Mouse (Mus musculus): ENCODE data around the gene Peli2. TPM values are rescaled to one million over a fixed set of nuclear protein-coding genes. Genes with fewer than 3 reads are reported as not detected.
A peak's percentile ranks its signal among the peaks of the same experiment; 100 is the strongest.

The Peli2 gene
- polyA plus RNA-seq, 1 experiment from 2014 or later: 15.8 TPM

DNA sequence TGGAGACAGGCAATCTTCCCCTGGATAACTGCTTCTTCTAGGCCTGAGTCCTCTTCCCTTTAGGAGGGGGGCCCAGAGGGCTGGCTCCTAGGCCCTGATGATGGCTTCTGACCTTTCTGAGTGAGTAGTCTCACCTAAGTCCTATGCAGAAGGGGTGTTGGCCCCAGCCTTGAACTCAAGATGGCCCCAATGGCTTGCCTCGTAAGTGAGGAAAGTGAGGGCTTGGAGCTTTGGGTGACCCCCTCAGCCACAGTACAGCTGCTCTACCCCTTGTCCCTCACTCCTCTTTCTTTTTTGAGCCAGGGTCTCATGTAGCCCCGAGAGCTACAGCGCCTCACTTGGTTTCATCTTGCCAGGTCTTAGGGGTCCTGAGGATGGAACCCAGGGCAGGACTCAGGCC lies 11.6 kb downstream of the Peli2 start:
- H3K4me1 ChIP-seq (replicated peaks; ENCODE audit: control insufficient read depth, insufficient read depth, low read length): peaks cover 63% of the 10 kb centered on the region
- H3K27ac ChIP-seq (ENCODE audit: low read length): 0 out of 2 replicates have a peak overlapping the region, but pooled peaks have one; percentile 3
- H3K9ac ChIP-seq (ENCODE audit: low read length): 0 out of 2 replicates have a peak overlapping the region, but pooled peaks have one; percentile 14
- H3K4me3 ChIP-seq (ENCODE audit: low read length): no peak overlapping the region
- no peaks in the 10 kb centered on the region for H3K36me3 ChIP-seq (ENCODE audit: control insufficient read depth, insufficient read depth, low read length)
- H3K27me3 ChIP-seq (ENCODE audit: control insufficient read depth, insufficient read depth, low read depth, low read length): no peaks in the 10 kb centered on the region
- WGBS: 89% methylated on average over 3 of the region's 3 CpGs
- no peak for ATAC-seq (ENCODE audit: low read depth)
- H3K9me3 ChIP-seq (ENCODE audit: control insufficient read depth, low read length): no peaks in the 10 kb centered on the region
- no peak overlapping the region for H3K4me2 ChIP-seq (ENCODE audit: low read depth, low read length)

DNA sequence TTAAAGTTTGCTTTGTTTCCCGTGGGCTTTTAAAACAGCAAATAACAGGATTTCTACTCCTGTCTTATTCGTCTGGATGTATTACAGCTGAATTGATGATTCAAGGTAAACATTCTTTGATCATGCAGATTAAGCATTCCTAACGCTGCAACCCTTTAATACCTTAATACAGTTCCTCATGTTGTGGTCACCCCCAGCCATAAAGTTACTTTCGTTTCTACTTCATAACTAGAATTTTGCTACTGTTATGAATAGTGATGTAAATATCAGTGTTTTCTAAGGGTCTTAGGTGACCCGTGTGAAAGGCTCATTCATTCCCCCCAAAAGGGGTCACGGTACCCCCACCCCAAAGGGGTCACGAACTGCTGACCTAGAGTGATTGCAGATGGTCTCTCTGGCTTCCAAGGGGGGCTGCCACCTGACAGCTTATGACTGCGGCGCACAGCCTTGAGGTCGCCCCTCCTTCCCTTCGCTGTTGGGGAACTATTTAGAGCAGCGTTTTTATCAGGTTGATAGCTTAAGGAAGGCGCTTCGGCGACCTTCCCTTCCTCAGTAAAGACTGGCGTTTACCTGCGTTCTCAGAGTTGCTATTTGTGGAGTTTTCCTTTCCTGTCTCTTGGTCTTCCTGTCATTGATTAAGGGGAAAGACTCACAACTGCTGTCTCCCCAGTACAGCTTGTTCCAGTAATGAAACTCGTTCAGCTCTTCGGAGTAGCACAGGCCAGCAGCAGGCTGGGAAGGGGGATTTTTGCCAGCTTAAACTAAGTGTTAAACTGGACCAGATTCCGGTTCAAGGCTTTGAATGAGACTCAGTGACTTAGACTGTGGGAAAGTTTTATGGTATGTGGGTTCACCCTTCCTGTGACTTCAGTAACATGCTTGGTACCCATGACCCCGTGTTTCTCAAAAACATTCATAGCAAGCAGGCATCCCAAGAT lies 12.5 kb downstream of the Peli2 start:
- peak overlapping the region; percentile 18 for H3K27ac ChIP-seq (ENCODE audit: low read length)
- WGBS: 36% methylated on average over 21 of the region's 21 CpGs
- ATAC-seq (ENCODE audit: low read depth): no peak
- no peaks in the 10 kb centered on the region for H3K36me3 ChIP-seq (ENCODE audit: control insufficient read depth, insufficient read depth, low read length)
- peak overlapping the region; percentile 18 for H3K4me3 ChIP-seq (ENCODE audit: low read length)
- 0 out of 2 replicates have a peak overlapping the region, but pooled peaks have one; percentile 22 for H3K9ac ChIP-seq (ENCODE audit: low read length)
- no peaks in the 10 kb centered on the region for H3K9me3 ChIP-seq (ENCODE audit: control insufficient read depth, low read length)
- no peaks in the 10 kb centered on the region for H3K27me3 ChIP-seq (ENCODE audit: control insufficient read depth, insufficient read depth, low read depth, low read length)
- H3K4me1 ChIP-seq (replicated peaks; ENCODE audit: control insufficient read depth, insufficient read depth, low read length): peaks cover 69% of the 10 kb centered on the region
- H3K4me2 ChIP-seq (ENCODE audit: low read depth, low read length): peak overlapping the region; percentile 45

DNA sequence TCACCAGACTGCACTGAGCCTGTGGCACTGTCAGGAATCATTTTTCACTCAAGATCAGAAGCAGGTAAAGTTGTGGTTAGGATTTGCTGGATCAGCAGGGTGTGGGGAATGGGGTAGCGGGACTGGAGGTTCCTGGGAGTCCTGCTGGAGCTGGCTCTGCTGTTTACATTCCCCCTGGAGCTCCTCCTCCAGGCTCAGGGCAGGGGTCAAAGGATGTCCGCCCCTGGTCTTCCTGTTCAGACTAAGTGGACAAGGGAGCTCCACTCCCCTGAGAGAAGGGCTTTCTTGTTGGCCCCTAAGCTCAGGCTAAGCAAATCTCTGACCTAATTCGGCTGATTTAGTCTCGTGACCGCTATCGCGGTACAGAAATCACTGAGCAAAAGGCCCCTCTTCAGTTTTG lies 13.7 kb downstream of the Peli2 start:
- Histone ChIP-seq H3K27ac (ENCODE audit: low read length) (peak overlapping the region; percentile 18), H3K4me3 (ENCODE audit: low read length) (no peak overlapping the region), H3K4me2 (ENCODE audit: low read depth, low read length) (peak overlapping the region; percentile 45), H3K36me3 (ENCODE audit: control insufficient read depth, insufficient read depth, low read length) (no peaks in the 10 kb centered on the region), H3K9ac (ENCODE audit: low read length) (no peak overlapping the region), H3K27me3 (ENCODE audit: control insufficient read depth, insufficient read depth, low read depth, low read length) (no peaks in the 10 kb centered on the region), H3K9me3 (ENCODE audit: control insufficient read depth, low read length) (no peaks in the 10 kb centered on the region), H3K4me1 (replicated peaks; ENCODE audit: control insufficient read depth, insufficient read depth, low read length) (peaks cover 69% of the 10 kb centered on the region)
- peak; percentile 54 for ATAC-seq (ENCODE audit: low read depth)
- 34% methylated on average over 7 of the region's 7 CpGs for WGBS

DNA sequence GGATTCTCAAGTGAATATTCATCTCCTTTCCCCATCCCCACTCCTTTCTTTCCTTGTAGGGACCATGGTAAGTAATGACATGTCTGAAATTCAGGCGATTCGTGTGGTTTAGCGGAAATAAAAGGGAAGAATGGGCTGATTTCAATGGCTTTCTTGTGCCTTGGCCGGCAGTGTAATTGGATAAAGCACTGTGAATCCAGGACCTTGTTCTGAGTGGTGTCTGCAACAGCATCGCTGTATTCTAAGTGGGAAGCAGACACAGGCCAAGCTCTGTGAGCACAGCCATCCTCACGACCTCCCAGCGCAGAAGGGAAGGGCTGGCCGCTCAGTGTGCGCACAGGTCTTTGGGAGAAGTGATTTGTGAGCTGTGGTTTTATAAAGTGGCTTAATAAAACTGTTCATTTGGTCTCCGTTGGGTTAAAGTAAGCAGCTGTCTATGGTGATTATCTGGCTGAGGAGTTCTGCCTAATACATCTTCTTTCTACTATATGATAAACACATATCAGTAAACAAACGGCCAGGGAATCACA lies 15.3 kb downstream of the Peli2 start:
- H3K9ac ChIP-seq (ENCODE audit: low read length): no peak overlapping the region
- H3K4me1 ChIP-seq (replicated peaks; ENCODE audit: control insufficient read depth, insufficient read depth, low read length): peaks cover 61% of the 10 kb centered on the region
- H3K4me2 ChIP-seq (ENCODE audit: low read depth, low read length): no peak overlapping the region
- H3K27me3 ChIP-seq (ENCODE audit: control insufficient read depth, insufficient read depth, low read depth, low read length): no peaks in the 10 kb centered on the region
- ATAC-seq (ENCODE audit: low read depth): no peak
- no peaks in the 10 kb centered on the region for H3K9me3 ChIP-seq (ENCODE audit: control insufficient read depth, low read length)
- WGBS: 55% methylated on average over 11 of the region's 11 CpGs
- no peak overlapping the region for H3K4me3 ChIP-seq (ENCODE audit: low read length)
- H3K36me3 ChIP-seq (ENCODE audit: control insufficient read depth, insufficient read depth, low read length): no peaks in the 10 kb centered on the region
- no peak overlapping the region for H3K27ac ChIP-seq (ENCODE audit: low read length)

DNA sequence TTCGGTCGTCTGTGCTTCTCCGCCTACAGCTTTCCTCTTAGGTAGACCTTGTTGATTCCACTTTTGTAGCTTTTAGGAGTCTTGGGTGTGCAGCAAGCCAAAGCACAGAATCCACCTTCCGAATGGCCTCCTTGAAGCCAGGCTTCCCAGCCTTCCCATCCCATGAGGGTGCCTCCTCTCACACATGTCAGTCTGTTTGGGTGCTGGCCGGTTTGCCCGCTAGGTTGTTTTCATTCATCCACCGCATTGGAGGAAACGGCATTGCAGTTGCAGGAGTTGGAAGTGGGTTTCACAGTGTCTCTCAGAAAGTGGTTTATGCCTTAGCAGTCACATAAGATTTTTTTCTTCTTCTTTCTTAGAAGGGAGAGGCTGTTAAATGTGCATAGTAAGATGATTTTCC lies 17.1 kb downstream of the Peli2 start:
- 57% methylated on average over 8 of the region's 8 CpGs for WGBS
- H3K4me1 ChIP-seq (replicated peaks; ENCODE audit: control insufficient read depth, insufficient read depth, low read length): peaks cover 45% of the 10 kb centered on the region

DNA sequence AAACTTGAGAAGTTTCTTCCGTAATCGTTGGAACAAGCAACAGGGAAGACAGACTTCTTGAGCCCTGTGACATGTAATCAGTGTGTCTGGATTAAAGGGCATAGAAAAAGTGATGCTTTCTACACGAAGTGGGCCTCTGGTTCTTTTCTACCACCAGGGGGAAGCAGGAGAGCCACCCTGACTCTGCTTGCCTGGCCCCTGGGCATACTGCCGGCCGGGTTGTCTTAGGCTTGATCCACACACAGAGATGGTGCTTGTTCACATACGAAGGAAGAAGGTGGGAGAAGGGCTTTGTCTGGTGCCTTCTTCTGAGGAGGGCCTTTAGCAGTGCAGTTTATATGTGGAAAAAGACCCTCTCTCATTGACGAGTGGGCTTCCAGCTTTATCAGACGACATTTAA lies 17.5 kb downstream of the Peli2 start:
- H3K4me1 ChIP-seq (replicated peaks; ENCODE audit: control insufficient read depth, insufficient read depth, low read length): peaks cover 43% of the 10 kb centered on the region
- 45% methylated on average over 8 of the region's 8 CpGs for WGBS

More for the DNA sequence above, 17.1 kb downstream of the Peli2 start:
- Histone ChIP-seq H3K27ac (ENCODE audit: low read length) (0 out of 2 replicates have a peak overlapping the region, but pooled peaks have one; percentile 0), H3K9me3 (ENCODE audit: control insufficient read depth, low read length) (no peaks in the 10 kb centered on the region), H3K4me3 (ENCODE audit: low read length) (no peak overlapping the region), H3K36me3 (ENCODE audit: control insufficient read depth, insufficient read depth, low read length) (no peaks in the 10 kb centered on the region), H3K27me3 (ENCODE audit: control insufficient read depth, insufficient read depth, low read depth, low read length) (no peaks in the 10 kb centered on the region), H3K9ac (ENCODE audit: low read length) (no peak overlapping the region), H3K4me2 (ENCODE audit: low read depth, low read length) (no peak overlapping the region)
- ATAC-seq (ENCODE audit: low read depth): no peak

DNA sequence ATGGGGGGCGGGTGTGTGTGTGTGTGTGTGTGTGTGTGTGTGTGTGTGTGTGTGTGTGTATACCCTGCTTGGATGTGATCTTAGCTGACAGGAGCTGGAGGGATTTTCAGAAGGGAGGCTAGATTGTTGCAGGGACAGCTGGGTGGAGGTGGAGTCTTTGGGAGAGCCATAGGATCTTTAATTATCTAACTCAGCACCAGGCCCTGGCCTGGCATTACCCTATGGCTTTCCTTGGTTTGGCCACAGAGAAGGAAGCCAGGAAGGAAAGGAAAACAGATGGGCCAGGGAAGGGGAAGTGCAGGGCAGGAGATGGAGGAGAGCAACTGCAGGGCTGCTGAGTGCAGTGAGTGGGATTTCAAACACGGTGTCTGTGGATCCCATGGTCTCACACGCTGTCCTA lies 18.8 kb downstream of the Peli2 start:
- no peak overlapping the region for H3K27ac ChIP-seq (ENCODE audit: low read length)
- H3K27me3 ChIP-seq (ENCODE audit: control insufficient read depth, insufficient read depth, low read depth, low read length): no peaks in the 10 kb centered on the region
- no peak overlapping the region for H3K4me2 ChIP-seq (ENCODE audit: low read depth, low read length)
- H3K4me1 ChIP-seq (replicated peaks; ENCODE audit: control insufficient read depth, insufficient read depth, low read length): peaks cover 30% of the 10 kb centered on the region
- no peaks in the 10 kb centered on the region for H3K36me3 ChIP-seq (ENCODE audit: control insufficient read depth, insufficient read depth, low read length)
- H3K9ac ChIP-seq (ENCODE audit: low read length): no peak overlapping the region
- WGBS: 73% methylated on average over 3 of the region's 3 CpGs
- ATAC-seq (ENCODE audit: low read depth): no peak
- no peaks in the 10 kb centered on the region for H3K9me3 ChIP-seq (ENCODE audit: control insufficient read depth, low read length)
- no peak overlapping the region for H3K4me3 ChIP-seq (ENCODE audit: low read length)

More for the DNA sequence above, 17.5 kb downstream of the Peli2 start:
- H3K27me3 ChIP-seq (ENCODE audit: control insufficient read depth, insufficient read depth, low read depth, low read length): no peaks in the 10 kb centered on the region
- H3K9ac ChIP-seq (ENCODE audit: low read length): no peak overlapping the region
- no peaks in the 10 kb centered on the region for H3K36me3 ChIP-seq (ENCODE audit: control insufficient read depth, insufficient read depth, low read length)
- no peak overlapping the region for H3K4me2 ChIP-seq (ENCODE audit: low read depth, low read length)
- 0 out of 2 replicates have a peak, but pooled peaks have one; percentile 51 for ATAC-seq (ENCODE audit: low read depth)
- H3K27ac ChIP-seq (ENCODE audit: low read length): no peak overlapping the region
- no peaks in the 10 kb centered on the region for H3K9me3 ChIP-seq (ENCODE audit: control insufficient read depth, low read length)
- no peak overlapping the region for H3K4me3 ChIP-seq (ENCODE audit: low read length)

DNA sequence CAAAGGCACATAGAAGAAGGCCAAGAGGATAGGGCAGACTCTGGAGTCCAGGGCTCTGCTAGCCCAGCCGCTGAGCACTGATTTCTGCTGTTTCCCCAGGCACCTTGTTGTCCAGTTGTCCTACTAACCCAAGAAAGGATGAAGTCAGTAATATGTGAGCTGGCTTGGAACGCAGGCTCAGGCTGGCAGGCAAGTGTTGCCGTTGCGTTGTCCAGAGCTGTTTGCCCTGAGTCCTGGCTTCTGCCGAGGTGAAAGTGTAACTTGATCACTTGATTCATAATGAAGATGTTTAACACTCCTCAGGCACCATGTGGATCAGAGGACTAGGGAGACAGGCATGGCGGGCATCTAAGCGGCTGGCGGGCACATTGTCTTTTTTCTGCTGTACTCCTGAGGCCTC lies 21.1 kb downstream of the Peli2 start:
- no peaks in the 10 kb centered on the region for H3K27me3 ChIP-seq (ENCODE audit: control insufficient read depth, insufficient read depth, low read depth, low read length)
- no peak overlapping the region for H3K4me2 ChIP-seq (ENCODE audit: low read depth, low read length)
- peaks cover 12% of the 10 kb centered on the region for H3K4me1 ChIP-seq (replicated peaks; ENCODE audit: control insufficient read depth, insufficient read depth, low read length)
- H3K9me3 ChIP-seq (ENCODE audit: control insufficient read depth, low read length): no peaks in the 10 kb centered on the region
- ATAC-seq (ENCODE audit: low read depth): no peak
- 71% methylated on average over 8 of the region's 8 CpGs for WGBS
- H3K27ac ChIP-seq (ENCODE audit: low read length): no peak overlapping the region
- H3K4me3 ChIP-seq (ENCODE audit: low read length): no peak overlapping the region
- H3K9ac ChIP-seq (ENCODE audit: low read length): no peak overlapping the region
- no peaks in the 10 kb centered on the region for H3K36me3 ChIP-seq (ENCODE audit: control insufficient read depth, insufficient read depth, low read length)

DNA sequence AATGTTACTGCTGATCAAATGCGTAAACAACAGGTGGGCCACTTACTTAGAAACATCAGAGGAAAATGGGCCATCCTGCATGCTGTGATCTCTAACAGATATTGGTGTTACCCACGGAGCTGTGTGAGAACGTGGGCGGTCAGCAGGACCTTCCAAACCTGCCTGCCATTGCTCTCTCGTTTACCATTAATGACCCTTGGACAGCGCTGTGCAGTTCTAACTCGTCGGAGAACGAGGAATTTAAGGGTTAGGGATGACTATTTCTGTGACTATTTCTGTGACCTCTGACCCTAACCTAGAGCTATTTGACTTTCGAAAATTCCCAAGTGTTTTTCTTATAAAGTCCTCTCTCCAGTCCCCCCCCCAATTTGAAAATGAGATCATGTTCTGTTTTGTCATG lies 22.1 kb downstream of the Peli2 start:
- peaks cover 2% of the 10 kb centered on the region for H3K4me1 ChIP-seq (replicated peaks; ENCODE audit: control insufficient read depth, insufficient read depth, low read length)
- 72% methylated on average over 10 of the region's 10 CpGs for WGBS
- no peak for ATAC-seq (ENCODE audit: low read depth)

More for the DNA sequence above, 22.1 kb downstream of the Peli2 start:
- Histone ChIP-seq H3K27me3 (ENCODE audit: control insufficient read depth, insufficient read depth, low read depth, low read length) (no peaks in the 10 kb centered on the region), H3K36me3 (ENCODE audit: control insufficient read depth, insufficient read depth, low read length) (no peaks in the 10 kb centered on the region), H3K4me3 (ENCODE audit: low read length) (no peak overlapping the region), H3K9me3 (ENCODE audit: control insufficient read depth, low read length) (no peaks in the 10 kb centered on the region), H3K27ac (ENCODE audit: low read length) (no peak overlapping the region), H3K4me2 (ENCODE audit: low read depth, low read length) (no peak overlapping the region), H3K9ac (ENCODE audit: low read length) (no peak overlapping the region)
